Mouse (Mus musculus): Measurements from ENCODE around the gene Itgav.
A peak's percentile ranks its signal among the peaks of the same experiment; 100 is the strongest.

The Itgav gene

DNA sequence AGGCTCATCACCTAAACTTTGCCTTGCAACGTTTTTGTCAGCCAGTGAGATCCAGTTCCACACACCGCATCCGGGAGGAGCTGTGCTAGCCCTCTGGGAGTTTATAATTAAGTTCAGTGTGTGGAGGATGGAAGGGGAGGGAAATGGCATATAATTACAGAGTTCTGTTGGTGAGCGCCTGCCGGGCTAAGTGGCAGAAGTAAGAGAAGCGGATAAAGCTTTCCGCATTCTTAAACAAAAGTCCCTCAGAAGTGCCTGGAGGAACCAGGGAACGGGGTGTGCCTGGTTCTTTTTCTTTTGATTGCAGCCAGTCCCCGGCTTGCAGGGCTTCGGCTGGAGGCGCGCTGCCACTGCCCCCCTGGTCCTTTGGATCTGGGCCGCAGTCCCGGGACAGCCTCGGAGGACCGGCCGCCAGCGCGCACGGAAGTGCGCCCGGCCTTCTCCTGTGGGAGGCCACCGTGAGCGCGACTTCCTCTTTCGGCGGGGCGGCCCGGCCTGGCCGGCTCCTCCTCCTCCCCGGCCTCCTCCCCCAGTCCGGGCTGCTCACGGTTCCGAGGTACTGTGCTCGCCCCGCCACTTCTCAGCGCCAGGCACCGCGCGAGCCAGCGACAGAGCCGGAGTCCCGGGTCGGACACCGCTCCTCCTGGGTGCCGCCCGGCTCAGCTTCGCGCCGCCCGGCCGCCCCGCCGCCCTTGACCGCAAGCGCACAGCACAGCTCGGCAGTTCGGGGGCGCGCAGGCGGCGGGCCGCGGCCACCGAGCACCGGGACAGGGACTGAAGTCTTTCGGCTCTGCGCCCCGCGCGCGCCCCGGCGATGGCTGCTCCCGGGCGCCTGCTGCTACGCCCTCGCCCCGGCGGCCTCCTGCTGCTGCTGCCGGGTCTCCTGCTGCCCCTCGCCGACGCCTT is at the start of gene Itgav:
Itgav (plus strand) TSS at position 477 of the 906 bp plus-strand sequence.
- DNase-seq (ENCODE audit: low read depth, low spot score): no peak

- DNase-seq (ENCODE audit: low read depth, low spot score): no peak
Observed at GRCm38 (mm10) chr2:83674421-83674820, 49.8 kb upstream of the Itgav start.

- DNase-seq (ENCODE audit: low read depth, low spot score): no peak
Observed at GRCm38 (mm10) chr2:83674896-83675295, 49.3 kb upstream of the Itgav start.

DNA sequence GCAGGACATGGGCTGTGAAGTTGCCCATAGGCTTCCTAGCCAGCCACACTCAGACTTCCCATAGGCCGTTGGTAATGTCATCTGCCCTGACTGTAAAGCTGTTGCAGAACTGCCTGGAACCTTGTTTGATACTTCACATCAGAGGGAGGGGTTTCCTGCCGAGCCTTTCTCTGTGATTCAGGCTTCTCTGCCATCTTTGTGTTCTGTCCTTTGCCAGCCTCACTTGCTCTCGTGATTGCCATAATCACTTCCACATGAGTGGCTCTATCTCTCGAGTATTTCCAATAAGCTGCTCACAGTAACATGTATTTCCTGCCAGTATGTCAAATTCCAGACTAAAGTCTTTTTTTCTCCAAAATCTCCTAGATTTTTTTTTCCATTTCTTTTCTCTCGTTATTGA is 48.5 kb upstream of the Itgav start:
- DNase-seq (ENCODE audit: low read depth, low spot score): no peak

DNA sequence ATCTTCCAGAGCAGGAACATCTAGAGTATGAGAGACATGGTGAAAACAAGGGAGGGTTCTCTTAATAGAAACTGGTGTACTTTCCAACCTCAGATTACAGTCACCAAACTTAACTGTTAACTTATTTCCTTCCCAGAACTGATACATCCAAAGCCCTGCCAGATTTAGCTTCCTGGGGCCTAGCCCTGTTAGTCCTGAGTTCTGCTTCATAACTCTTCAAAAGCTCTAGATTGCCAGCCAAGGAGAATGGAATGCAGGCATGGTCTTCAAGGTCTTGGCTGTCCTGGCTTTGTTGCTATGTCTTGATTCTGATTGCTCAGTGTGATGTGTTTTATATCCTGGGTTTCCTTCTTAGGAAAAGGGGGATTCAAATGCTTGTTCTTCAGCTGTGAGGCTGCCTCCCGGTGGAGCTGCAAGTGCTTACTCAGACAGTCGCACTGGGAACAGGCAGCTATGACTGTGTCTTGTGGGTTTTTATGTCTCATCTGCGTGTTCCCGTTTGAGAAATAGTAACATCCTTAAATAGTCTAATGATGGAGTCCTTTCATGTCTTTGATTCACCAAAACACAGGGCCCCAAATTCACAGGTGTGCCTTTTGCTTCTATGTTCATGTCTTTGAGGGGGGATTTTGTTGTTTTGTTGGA is 47.8 kb upstream of the Itgav start:
- DNase-seq (ENCODE audit: low read depth, low spot score): no peak

- no peak for DNase-seq (ENCODE audit: low read depth, low spot score)
Observed at GRCm38 (mm10) chr2:83681332-83681731, 42.9 kb upstream of the Itgav start.

DNA sequence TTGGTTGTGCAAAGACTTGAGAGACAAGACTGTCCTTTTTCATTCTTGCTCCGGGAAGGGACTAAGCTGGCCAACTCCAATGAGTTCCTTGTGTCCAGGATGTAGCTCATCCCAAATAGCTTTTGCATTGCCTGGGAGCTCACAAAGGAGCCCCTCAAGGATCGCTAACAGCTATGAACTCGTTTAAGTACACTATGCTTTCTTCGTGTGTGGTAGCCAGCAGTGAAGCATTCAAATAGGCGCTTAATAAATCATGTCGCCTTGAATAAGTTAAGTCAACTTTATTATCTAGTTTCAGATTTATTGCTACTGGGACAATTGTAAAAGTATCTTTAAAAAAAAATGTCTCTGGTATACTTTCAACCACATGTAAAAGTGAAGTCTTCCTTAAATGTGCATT is 42.4 kb upstream of the Itgav start:
- DNase-seq (ENCODE audit: low read depth, low spot score): peak; percentile 26

GRCm38 (mm10) chr2:83682282-83682681 is 41.9 kb upstream of the Itgav start:
- DNase-seq (ENCODE audit: low read depth, low spot score): peak; percentile 19

DNA sequence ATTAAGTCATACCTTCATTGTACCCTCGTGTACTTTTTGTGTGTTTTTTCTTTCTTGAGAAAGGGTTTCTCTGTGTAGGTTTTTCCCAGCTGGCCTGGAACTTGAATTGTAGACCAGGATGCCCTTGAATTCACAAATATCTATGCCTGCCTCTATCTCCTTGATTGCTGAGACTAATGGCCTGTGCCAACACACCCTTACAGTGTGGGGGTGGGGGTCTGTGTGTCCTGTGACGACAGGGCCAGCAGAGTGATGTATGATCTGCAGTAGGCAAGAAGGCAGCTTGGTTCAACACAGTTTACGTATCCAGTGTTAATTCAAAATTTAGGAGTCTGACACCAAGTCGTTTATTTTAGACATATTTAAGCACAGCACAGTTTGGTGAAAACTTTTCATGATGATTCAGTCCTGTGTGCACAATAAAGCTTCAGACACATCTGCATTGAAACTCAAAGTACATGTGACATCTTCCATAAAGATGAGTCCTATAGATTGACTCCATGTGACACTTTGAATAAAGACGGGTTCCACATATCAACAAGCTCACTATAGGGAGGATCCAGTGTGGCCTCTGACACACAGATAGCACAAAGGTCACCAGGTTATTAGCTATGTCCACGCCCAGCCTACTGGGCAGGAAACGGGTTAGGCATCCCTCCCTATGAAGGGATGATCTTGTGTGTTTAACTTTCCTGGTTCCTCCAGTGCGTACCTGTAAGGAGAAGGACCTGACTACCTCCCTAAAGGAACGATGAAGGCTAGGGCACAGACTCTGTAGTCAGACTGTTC is 40.3 kb upstream of the Itgav start:
- DNase-seq (ENCODE audit: low read depth, low spot score): no peak

- no peak for DNase-seq (ENCODE audit: low read depth, low spot score)
Observed at GRCm38 (mm10) chr2:83684691-83685090, 39.5 kb upstream of the Itgav start.

GRCm38 (mm10) chr2:83690372-83690771 is 33.8 kb upstream of the Itgav start:
- DNase-seq (ENCODE audit: low read depth, low spot score): no peak

DNA sequence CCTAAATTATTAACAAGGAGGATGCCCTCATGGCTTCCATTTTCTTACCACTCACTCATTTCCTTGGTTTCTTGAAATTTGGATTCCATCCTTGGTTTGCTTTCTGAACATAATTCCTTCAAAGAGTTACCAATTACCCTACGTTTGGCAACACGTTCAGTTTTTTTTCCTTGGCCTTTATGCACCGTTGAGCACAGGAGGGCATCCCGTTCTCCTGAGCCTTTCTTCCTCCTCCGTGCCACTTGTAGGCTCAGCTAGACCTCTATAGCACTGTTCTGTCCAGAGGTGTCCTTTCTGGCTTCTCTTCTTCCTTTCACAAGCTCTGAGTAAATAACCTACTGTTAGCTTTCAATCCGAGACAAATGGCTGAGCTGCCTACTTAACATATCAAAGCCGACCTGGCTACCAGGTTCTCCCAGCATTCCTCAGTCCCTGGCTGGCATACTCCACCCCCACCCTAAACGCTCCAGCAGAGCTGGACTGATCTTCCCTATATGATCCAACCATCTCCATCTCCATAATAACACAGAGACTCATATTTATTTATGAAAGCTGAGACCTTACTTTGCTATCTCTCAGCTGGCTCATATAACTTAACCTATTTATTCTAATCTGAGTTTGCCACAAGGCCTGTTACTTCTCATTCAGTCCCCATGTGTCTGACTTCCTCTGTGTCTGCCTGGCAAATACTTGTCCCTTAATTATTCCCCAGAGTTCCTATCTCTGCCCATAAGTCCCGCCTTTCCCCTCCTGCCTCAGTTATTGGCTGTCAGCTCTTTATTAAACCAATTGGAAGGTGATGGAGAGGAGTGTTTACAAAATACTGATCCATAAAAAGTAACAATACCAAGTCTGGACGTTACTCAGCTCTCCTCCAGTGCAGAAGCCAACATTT is 31.3 kb upstream of the Itgav start:
- no peak for DNase-seq (ENCODE audit: low read depth, low spot score)

DNA sequence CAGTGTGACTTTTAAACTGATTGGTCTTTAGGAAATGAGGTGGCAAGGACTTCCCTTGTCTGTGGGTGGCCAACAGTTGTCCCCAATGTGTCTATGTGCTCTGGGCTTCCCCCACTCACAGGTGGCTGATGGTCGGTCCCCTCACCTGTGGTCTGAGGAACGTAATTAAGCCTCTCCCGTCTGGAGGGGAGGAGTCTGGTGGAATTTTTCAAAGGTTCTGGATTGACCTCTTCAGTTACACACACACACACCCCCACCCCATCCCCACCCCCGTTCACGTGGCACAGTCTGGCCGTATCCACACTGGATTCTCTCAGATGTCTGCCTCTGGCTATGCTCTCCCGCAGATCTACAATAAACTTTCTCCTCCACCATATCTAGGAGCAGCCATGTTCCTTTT is 30.1 kb upstream of the Itgav start:
- DNase-seq (ENCODE audit: low read depth, low spot score): no peak

DNA sequence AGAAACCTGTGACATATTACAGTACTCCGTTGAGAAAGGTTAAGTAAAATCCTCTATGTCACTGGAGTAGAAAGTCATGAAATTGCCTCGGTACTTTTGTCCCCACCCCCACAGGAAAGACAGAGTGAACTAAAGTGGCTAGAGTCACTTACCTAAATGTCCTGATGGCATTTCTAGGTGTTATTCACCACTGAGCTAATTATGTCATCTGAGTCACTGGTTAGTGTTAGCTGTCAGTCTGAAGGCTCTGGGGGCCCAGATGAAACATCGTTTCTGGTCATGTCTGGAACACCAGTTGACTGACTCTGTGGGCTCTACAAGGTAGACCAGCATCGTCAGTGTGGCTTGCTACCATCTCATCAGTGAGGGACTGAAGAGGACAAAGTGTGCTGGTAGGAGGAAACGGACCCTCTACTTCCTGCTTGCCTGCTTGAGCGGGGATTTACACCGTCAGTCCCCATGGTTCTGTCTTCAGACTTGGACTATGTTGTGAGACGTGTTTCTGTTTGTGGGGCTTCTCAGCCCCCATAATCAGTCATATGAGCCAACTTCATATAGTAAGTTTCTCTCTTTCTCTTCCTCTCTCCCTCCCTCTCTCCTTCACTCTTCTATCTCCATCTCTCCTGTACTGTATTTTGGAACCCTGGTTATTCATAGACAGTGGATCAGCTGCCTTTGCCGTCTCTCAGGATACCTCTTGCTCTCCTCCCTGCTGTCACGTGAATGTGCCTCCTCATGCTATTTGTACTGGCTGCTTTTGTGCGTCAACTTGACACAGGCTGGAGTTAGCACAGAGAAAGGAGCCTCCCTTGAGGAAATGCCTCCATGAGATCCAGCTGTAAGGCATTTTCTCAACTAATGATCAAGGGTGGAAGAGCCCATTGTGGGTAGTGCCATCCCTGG is 28.6 kb upstream of the Itgav start:
- DNase-seq (ENCODE audit: low read depth, low spot score): no peak

- no peak for DNase-seq (ENCODE audit: low read depth, low spot score)
Observed at GRCm38 (mm10) chr2:83698484-83698883, 25.7 kb upstream of the Itgav start.

- no peak for DNase-seq (ENCODE audit: low read depth, low spot score)
Observed at GRCm38 (mm10) chr2:83699324-83699723, 24.9 kb upstream of the Itgav start.

GRCm38 (mm10) chr2:83700667-83701066 is 23.5 kb upstream of the Itgav start:
- no peak for DNase-seq (ENCODE audit: low read depth, low spot score)

- no peak for DNase-seq (ENCODE audit: low read depth, low spot score)
Observed at GRCm38 (mm10) chr2:83702411-83702810, 21.8 kb upstream of the Itgav start.

DNA sequence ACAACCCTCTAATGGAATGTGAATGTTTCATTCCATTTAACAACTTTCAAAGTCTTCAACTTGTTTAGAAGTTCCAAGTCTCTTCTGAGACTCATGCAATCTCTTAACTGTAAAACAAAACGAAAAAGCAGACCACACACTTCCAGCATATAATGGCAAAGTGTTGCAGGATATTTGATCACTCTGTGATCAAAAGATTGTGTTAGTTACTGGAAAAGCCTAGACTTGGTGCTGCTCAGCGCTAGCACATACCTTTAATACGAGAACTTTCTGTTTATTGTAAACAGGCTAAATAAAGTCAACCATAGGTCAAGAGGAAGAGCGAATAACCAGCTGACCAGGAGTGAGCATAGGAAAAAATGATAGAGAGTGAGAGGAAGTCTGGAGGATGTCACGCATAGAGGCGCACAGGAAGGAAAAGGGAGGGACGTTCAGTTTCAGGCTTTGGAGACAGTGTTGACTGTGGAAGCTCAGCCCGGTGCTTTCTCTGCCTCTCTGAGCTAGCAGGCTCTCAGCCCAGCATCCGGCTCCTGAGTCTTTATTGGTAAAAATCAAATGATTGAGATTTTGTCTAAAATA is 18.5 kb upstream of the Itgav start:
- DNase-seq (ENCODE audit: low read depth, low spot score): no peak
